Mouse (Mus musculus): ENCODE data around the gene Zbtb38.

- TF ChIP-seq CTCF (IDR thresholded peaks at IDR 0.05; ENCODE audit: low read depth, low read length) (no peak), POLR2A (IDR thresholded peaks at IDR 0.05; ENCODE audit: borderline replicate concordance, low read depth, low read length) (no peak)
Observed at GRCm38 (mm10) chr9:96690461-96690863, 62.2 kb downstream of the Zbtb38 start.
